Mouse (Mus musculus): ENCODE data around the gene Nme9. TPM values are rescaled to one million over a fixed set of nuclear protein-coding genes. Genes with fewer than 3 reads are reported as not detected.

The Nme9 gene
- polyA plus RNA-seq, 1 experiment from 2014 or later = not detected

DNA sequence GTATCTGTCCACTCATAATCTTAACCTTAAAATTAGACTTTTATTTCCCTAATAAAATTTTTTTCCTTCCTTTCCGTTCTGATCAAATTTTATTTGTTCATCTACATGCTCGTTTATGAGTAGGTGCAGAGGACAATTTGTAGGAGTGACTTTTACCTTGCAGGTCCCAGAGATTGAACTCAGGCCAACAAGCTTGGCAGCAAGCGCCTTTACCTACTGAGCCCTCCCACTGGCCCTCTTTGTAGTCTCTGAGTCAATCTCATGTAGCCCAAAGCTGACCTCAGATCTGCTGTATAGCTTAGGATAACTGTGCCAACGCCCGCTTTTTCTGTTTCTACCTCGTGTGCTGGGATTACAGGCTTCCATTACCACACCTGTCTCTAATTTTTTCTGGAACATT lies 19.3 kb upstream of the Nme9 start:
- no peak for ATAC-seq (ENCODE audit: low FRiP score, low TSS enrichment)
- Histone ChIP-seq H3K27me3 (ENCODE audit: control insufficient read depth, insufficient read depth, low read length) (no peaks in the 10 kb centered on the region), H3K9me3 (ENCODE audit: control insufficient read depth, low read length) (no peaks in the 10 kb centered on the region), H3K9ac (replicated peaks; ENCODE audit: low read length) (no peak overlapping the region), H3K4me3 (replicated peaks; ENCODE audit: low read depth, low read length) (no peak overlapping the region), H3K4me2 (ENCODE audit: low read length) (no peak overlapping the region), H3K27ac (replicated peaks; ENCODE audit: low read depth, low read length) (no peak overlapping the region), H3K4me1 (ENCODE audit: control insufficient read depth, insufficient read depth, low read length) (peaks cover 35% of the 10 kb centered on the region), H3K36me3 (ENCODE audit: control insufficient read depth, insufficient read depth, low read length) (no peaks in the 10 kb centered on the region)
- DNase-seq = no peak
- WGBS = 88% methylated on average over 6 of the region's 6 CpGs

DNA sequence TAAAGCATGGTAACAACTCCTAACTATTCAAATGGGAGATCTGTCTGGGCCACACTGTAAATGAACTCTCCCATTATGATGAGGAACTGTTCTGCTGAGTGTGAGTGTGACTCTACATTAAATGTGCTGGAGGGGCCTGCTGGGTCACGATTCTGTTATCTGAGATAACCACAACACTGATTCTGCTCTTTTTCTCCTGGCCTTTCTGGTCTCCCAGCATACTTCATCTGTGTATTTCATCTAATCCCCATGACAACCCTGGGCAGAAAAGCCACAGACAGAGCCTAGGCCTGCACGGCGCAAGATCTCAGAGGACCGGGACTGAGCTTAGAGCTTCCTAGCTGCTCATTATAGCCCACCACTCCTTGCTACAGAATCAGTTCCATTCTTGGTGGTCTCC lies 18.8 kb upstream of the Nme9 start:
- DNase-seq (no peak), ATAC-seq (ENCODE audit: low FRiP score, low TSS enrichment) (no peak)

DNA sequence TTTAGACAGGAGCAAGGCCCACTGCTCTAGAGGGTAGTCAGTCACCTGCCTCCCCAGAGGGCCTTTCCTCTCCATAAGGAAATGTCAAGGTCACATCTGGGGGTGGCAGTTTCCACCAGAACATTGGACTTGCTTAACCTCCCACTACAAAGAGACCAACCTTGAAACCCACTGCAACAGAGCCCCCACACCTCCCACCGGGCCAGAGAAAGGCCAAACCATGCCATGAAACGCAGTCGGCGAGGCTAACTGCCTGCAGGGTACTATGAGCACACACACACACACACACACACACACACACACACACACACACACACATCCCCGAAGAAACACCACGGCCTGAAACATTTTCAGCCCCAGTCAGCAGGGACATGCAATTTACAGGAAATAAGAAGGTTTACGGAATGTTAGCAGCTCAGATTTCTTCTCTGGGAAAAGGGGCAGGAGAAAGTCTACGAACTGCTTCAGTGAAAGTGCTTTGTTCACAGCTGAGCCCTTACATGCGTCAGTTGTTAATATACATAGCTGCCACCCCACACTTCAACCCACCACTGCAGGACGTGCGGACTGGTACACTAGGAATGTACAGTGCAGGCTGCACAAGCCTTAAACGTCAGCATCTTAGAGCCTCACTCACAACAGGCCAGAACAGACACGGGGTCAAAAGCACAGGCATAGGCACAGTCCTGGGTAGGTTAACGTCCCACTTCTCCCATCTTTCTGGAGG lies 16.2 kb upstream of the Nme9 start:
- 28% methylated on average over 14 of the region's 14 CpGs for WGBS
- DNase-seq = peak; percentile 54

More for the DNA sequence above, 18.8 kb upstream of the Nme9 start:
- H3K4me3 ChIP-seq (replicated peaks; ENCODE audit: low read depth, low read length) = no peak overlapping the region
- H3K9ac ChIP-seq (replicated peaks; ENCODE audit: low read length) = no peak overlapping the region
- no peak overlapping the region for H3K4me2 ChIP-seq (ENCODE audit: low read length)
- no peaks in the 10 kb centered on the region for H3K36me3 ChIP-seq (ENCODE audit: control insufficient read depth, insufficient read depth, low read length)
- H3K4me1 ChIP-seq (ENCODE audit: control insufficient read depth, insufficient read depth, low read length) = peaks cover 35% of the 10 kb centered on the region
- WGBS = 74% methylated on average over 4 of the region's 4 CpGs
- no peaks in the 10 kb centered on the region for H3K27me3 ChIP-seq (ENCODE audit: control insufficient read depth, insufficient read depth, low read length)
- H3K9me3 ChIP-seq (ENCODE audit: control insufficient read depth, low read length) = no peaks in the 10 kb centered on the region
- H3K27ac ChIP-seq (replicated peaks; ENCODE audit: low read depth, low read length) = no peak overlapping the region

DNA sequence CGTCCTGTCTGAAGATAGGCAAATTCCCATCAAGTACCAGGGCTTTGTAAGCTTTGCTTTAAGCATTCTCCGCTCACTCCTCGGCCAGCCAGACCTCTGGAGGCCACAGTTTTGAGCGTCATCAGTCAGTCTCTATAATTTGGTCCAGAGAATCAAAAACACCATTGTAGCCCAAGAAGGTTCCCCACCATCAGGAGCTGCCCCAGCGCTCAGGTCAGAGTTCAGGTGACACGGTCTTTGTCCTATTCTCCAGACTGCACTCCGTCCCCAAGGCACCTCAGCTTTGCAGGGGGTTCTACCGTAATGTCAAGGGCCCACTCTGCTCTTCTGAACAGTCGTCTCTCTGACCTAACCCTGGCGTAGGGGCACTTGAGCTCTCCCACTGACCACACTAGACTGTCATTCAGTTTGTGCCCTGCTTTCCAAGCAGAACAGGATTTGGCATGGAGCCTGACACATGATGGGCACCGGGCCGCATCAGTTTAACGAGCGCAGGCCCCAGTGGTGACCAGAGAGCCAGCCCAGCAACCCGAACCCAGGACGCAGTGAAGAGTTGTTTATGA lies 15.6 kb upstream of the Nme9 start:
- H3K4me1 ChIP-seq (ENCODE audit: control insufficient read depth, insufficient read depth, low read length) = peaks cover 32% of the 10 kb centered on the region
- 8% methylated on average over 16 of the region's 16 CpGs for WGBS
- DNase-seq (peak; percentile 74), ATAC-seq (ENCODE audit: low FRiP score, low TSS enrichment) (peak; percentile 26)
- peaks cover 8% of the 10 kb centered on the region; the same call in 1 of the 2 replicates for H3K27me3 ChIP-seq (ENCODE audit: control insufficient read depth, insufficient read depth, low read length)
- H3K4me3 ChIP-seq (replicated peaks; ENCODE audit: low read depth, low read length) = peak overlapping the region; percentile 89
- H3K9me3 ChIP-seq (ENCODE audit: control insufficient read depth, low read length) = no peaks in the 10 kb centered on the region
- no peaks in the 10 kb centered on the region for H3K36me3 ChIP-seq (ENCODE audit: control insufficient read depth, insufficient read depth, low read length)
- peak overlapping the region; percentile 92 for H3K27ac ChIP-seq (replicated peaks; ENCODE audit: low read depth, low read length)
- H3K9ac ChIP-seq (replicated peaks; ENCODE audit: low read length) = peak overlapping the region; percentile 93
- peak overlapping the region; percentile 86 for H3K4me2 ChIP-seq (ENCODE audit: low read length)

More for the DNA sequence above, 16.2 kb upstream of the Nme9 start:
- peak; percentile 36; the same call in 1 of the 2 replicates for ATAC-seq (ENCODE audit: low FRiP score, low TSS enrichment)
- peak overlapping the region; percentile 93 for H3K9ac ChIP-seq (replicated peaks; ENCODE audit: low read length)
- peak overlapping the region; percentile 86 for H3K4me2 ChIP-seq (ENCODE audit: low read length)
- H3K27ac ChIP-seq (replicated peaks; ENCODE audit: low read depth, low read length) = peak overlapping the region; percentile 92
- peaks cover 32% of the 10 kb centered on the region for H3K4me1 ChIP-seq (ENCODE audit: control insufficient read depth, insufficient read depth, low read length)
- H3K36me3 ChIP-seq (ENCODE audit: control insufficient read depth, insufficient read depth, low read length) = no peaks in the 10 kb centered on the region
- peaks cover 8% of the 10 kb centered on the region; the same call in 1 of the 2 replicates for H3K27me3 ChIP-seq (ENCODE audit: control insufficient read depth, insufficient read depth, low read length)
- H3K9me3 ChIP-seq (ENCODE audit: control insufficient read depth, low read length) = no peaks in the 10 kb centered on the region
- H3K4me3 ChIP-seq (replicated peaks; ENCODE audit: low read depth, low read length) = peak overlapping the region; percentile 89

DNA sequence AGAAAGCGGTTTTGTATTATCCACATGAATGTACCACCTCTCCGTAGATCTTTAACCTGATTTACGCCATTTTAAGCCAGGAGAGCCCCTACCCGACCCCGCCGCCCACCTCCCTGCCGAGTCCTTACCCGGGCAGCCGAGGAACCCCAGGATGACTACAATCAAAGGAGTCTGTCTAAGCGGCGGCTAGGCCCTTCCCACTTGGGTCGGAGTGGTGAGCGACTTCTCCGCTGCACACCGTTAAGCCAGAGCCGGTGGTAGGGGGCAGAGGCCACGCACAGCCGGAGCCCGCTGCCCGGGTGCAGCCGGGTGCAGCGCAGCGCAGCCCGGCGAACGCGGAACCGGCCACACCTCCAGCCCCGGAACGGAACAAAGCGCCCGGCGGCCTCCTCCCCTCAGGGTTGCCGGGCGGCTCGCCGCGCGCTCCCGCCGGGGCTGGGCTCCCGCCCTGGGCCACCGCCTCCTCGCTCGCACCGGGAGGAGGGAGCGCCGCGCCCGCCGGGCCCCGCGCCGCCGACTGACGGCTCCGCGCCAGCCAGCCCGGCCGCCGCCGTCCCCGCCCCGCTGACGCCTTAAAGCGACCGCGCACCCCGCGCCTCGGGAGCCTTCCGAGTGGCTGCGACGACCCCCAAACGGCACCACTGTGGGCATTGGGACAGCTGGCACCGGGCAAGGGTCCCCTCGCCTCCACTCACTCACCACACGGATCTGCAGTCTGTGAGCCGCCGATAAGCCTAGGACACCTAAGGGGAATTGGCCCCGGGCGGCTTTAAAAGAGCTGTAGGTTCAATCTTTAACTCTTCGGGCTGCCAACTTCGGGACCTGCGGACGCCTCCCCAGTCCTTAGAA lies 14.9 kb upstream of the Nme9 start:
- Histone ChIP-seq H3K9ac (replicated peaks; ENCODE audit: low read length) (peak overlapping the region; percentile 93), H3K27me3 (ENCODE audit: control insufficient read depth, insufficient read depth, low read length) (peaks cover 8% of the 10 kb centered on the region; the same call in 1 of the 2 replicates), H3K4me1 (ENCODE audit: control insufficient read depth, insufficient read depth, low read length) (peaks cover 32% of the 10 kb centered on the region), H3K27ac (replicated peaks; ENCODE audit: low read depth, low read length) (peak overlapping the region; percentile 92), H3K4me2 (ENCODE audit: low read length) (peak overlapping the region; percentile 86), H3K36me3 (ENCODE audit: control insufficient read depth, insufficient read depth, low read length) (no peaks in the 10 kb centered on the region), H3K9me3 (ENCODE audit: control insufficient read depth, low read length) (no peaks in the 10 kb centered on the region), H3K4me3 (replicated peaks; ENCODE audit: low read depth, low read length) (peak overlapping the region; percentile 89)
- DNase-seq = peak; percentile 86
- under 1% methylated on average over 74 of the region's 86 CpGs for WGBS
- peak; percentile 86 for ATAC-seq (ENCODE audit: low FRiP score, low TSS enrichment)

DNA sequence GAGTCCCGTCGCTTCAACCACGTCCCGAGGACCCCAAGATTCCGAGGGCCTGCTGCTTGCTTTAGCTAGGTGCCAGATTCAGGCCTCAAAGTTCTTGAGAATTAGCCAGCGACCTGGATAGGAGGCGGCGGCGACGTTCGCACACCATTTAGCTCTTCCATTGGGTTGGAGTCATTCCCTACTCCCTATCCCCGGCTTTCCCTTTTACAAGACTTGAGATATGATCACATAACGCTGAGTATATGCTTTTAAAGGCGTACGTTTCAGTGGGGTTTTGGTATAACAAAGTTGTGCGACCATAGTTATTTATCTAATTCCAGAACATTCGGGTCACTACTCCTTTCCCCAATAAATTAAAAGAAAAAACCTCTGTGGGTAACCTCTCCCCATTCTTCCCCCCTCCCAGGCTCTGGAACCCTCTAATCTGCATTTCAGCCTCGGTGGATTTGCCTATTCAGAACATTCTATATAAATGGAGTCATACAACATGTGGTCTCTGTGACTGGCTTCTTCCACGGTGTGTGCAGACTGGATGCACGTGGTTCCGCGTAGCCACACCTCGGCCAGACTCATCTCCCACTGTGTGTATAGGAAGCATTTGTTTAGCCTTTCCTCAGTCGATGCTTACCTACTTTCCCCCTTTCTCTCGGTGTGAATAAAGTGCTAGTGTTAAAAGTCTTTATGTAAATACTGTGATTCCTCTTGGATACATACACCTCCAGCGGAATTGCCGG lies 14.1 kb upstream of the Nme9 start, which contains the start of gene Mras:
Mras (minus strand) TSS at position 351 of the 734 bp plus-strand sequence.
- ATAC-seq (ENCODE audit: low FRiP score, low TSS enrichment) (peak; percentile 13; the same call in 1 of the 2 replicates), DNase-seq (no peak)
- Histone ChIP-seq H3K36me3 (ENCODE audit: control insufficient read depth, insufficient read depth, low read length) (no peaks in the 10 kb centered on the region), H3K4me1 (ENCODE audit: control insufficient read depth, insufficient read depth, low read length) (peaks cover 32% of the 10 kb centered on the region), H3K9ac (replicated peaks; ENCODE audit: low read length) (peak within 1 kb of the TSS; percentile 93), H3K4me3 (replicated peaks; ENCODE audit: low read depth, low read length) (peak within 1 kb of the TSS; percentile 89), H3K27ac (replicated peaks; ENCODE audit: low read depth, low read length) (peak within 1 kb of the TSS; percentile 92), H3K9me3 (ENCODE audit: control insufficient read depth, low read length) (no peaks in the 10 kb centered on the region), H3K4me2 (ENCODE audit: low read length) (peak within 1 kb of the TSS; percentile 86), H3K27me3 (ENCODE audit: control insufficient read depth, insufficient read depth, low read length) (peaks cover 8% of the 10 kb centered on the region; the same call in 1 of the 2 replicates)
- WGBS = 17% methylated on average over 27 of the region's 27 CpGs

DNA sequence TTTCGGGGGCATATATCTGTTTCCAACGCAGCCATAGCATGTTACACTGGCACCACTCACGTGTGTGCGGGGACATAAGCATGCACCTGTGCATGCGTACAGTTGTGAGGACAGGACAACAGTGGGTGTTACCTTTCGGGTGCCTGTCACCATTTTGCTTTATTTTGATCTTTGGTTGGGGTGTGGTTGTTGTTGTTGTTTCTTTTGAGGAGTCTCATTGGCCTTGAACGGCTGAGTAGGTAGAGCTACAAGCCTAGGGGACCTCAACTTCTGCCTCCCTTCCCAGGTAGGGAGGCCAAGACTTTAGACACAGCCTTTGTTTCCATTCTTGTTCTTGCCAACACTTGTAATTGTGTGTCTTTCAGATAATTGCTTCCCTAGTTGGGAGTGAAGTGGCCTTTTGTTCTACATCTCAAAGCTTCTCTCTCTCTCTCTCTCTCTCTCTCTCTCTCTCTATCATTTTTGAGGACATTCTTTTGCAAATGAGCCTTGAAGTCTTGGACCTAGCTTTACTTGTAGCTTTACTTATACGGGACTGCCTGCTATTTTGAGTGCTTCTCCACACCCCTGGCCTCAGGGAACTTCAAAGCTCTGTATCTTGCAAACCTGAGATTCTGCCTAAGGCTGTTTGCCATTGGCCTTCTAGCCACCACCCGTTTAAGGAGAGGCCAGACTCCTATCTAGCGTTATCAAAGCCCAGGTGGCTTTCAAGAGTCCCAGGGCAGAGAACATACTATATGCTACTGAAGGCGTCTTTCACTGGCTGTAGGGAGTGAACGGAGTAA lies 13.3 kb upstream of the Nme9 start:
- Histone ChIP-seq H3K9ac (replicated peaks; ENCODE audit: low read length) (no peak overlapping the region), H3K9me3 (ENCODE audit: control insufficient read depth, low read length) (no peaks in the 10 kb centered on the region), H3K36me3 (ENCODE audit: control insufficient read depth, insufficient read depth, low read length) (no peaks in the 10 kb centered on the region), H3K27ac (replicated peaks; ENCODE audit: low read depth, low read length) (no peak overlapping the region), H3K27me3 (ENCODE audit: control insufficient read depth, insufficient read depth, low read length) (peaks cover 8% of the 10 kb centered on the region; the same call in 1 of the 2 replicates), H3K4me1 (ENCODE audit: control insufficient read depth, insufficient read depth, low read length) (peaks cover 27% of the 10 kb centered on the region), H3K4me3 (replicated peaks; ENCODE audit: low read depth, low read length) (no peak overlapping the region), H3K4me2 (ENCODE audit: low read length) (no peak overlapping the region)
- ATAC-seq (ENCODE audit: low FRiP score, low TSS enrichment) = no peak
- no peak for DNase-seq
- WGBS = 84% methylated on average over 12 of the region's 12 CpGs
